In genomic region chr7:44971142-44971541, GRCm38 (mm10) we compare ENCODE assay signal across 10 mouse cellular contexts. TPM values are rescaled to one million over a fixed set of nuclear protein-coding genes. Genes with fewer than 3 reads are reported as not detected.
A peak's percentile ranks its signal among the peaks of the same experiment; 100 is the strongest.
DNase-seq lines count a peak whose midpoint lies in the region; ATAC-seq and TF ChIP-seq lines count a peak whose summit lies in the region.
"Had no signal": no experiment of that assay in that cellular context is flagged by ENCODE, and none has a peak within 500 bp of the region (broad histone marks: within the 10 kb centered on the region; RNA-seq: fewer than 3 reads in every experiment).

No protein-coding gene starts in this region.

- DNase-seq in lung, postnatal 36 days = no peak
- DNase-seq in limb, embryonic 14.5 days (ENCODE audit: low spot score) = no peak
- DNase-seq in adrenal gland, postnatal 36 days = no peak
- DNase-seq in layer of hippocampus, adult 9-11 months = no peak

- no peak for ATAC-seq in lung, embryonic 15.5 days (ENCODE audit: borderline replicate concordance, extremely low read depth, low FRiP score, low TSS enrichment)
- ATAC-seq in forebrain, embryonic 16.5 days = no peak
- no peak for ATAC-seq in limb, embryonic 14.5 days (ENCODE audit: low FRiP score, low read depth)
- ATAC-seq in stomach, embryonic 14.5 days (ENCODE audit: insufficient number of reproducible peaks, insufficient read depth, low FRiP score, low read depth) = no peak
- no peak for ATAC-seq in megakaryocyte-erythroid progenitor cell, adult 5-6 weeks (replicated peaks; ENCODE audit: low FRiP score, low TSS enrichment, poor library complexity, severe bottlenecking)

- peaks cover 3% of the 10 kb centered on the region; the same call in 1 of the 2 replicates for H3K36me3 ChIP-seq in lung, embryonic 15.5 days
- peaks cover 1% of the 10 kb centered on the region; the same call in 1 of the 2 replicates for H3K36me3 ChIP-seq in forebrain, embryonic 16.5 days (ENCODE audit: control insufficient read depth, insufficient read depth)
- peaks cover 27% of the 10 kb centered on the region for H3K36me3 ChIP-seq in limb, embryonic 14.5 days (ENCODE audit: control insufficient read depth, insufficient read depth, low read length)
- peaks cover 7% of the 10 kb centered on the region for H3K36me3 ChIP-seq in stomach, embryonic 14.5 days (ENCODE audit: control insufficient read depth, insufficient read depth, low read length)

- H3K27ac ChIP-seq in lung, embryonic 15.5 days = 0 out of 2 replicates have a peak overlapping the region, but pooled peaks have one; percentile 91
- H3K27ac ChIP-seq in forebrain, embryonic 16.5 days (ENCODE audit: low read length) = peak overlapping the region; percentile 86
- peak overlapping the region; percentile 65; the same call in 1 of the 2 replicates for H3K27ac ChIP-seq in limb, embryonic 14.5 days (replicated peaks; ENCODE audit: low read depth, low read length)
- no peak overlapping the region for H3K27ac ChIP-seq in stomach, embryonic 14.5 days (ENCODE audit: low read length)

- H3K9me3 ChIP-seq in lung, embryonic 15.5 days = no peaks in the 10 kb centered on the region
- H3K9me3 ChIP-seq in forebrain, embryonic 16.5 days (ENCODE audit: control insufficient read depth, low read length) = no peaks in the 10 kb centered on the region
- H3K9me3 ChIP-seq in limb, embryonic 14.5 days (ENCODE audit: control insufficient read depth, low read length) = no peaks in the 10 kb centered on the region
- no peaks in the 10 kb centered on the region for H3K9me3 ChIP-seq in stomach, embryonic 14.5 days (ENCODE audit: control insufficient read depth, low read depth, low read length)

- peak overlapping the region; percentile 76 for H3K4me2 ChIP-seq in lung, embryonic 15.5 days
- peak overlapping the region; percentile 87 for H3K4me2 ChIP-seq in forebrain, embryonic 16.5 days (ENCODE audit: low read length)
- H3K4me2 ChIP-seq in limb, embryonic 14.5 days (replicated peaks; ENCODE audit: low read depth, low read length, severe bottlenecking) = peak overlapping the region; percentile 59
- H3K4me2 ChIP-seq in stomach, embryonic 14.5 days (replicated peaks; ENCODE audit: low read depth, low read length) = peak overlapping the region; percentile 76

- H3K27me3 ChIP-seq in lung, embryonic 15.5 days = no peaks in the 10 kb centered on the region
- no peaks in the 10 kb centered on the region for H3K27me3 ChIP-seq in forebrain, embryonic 16.5 days (replicated peaks; ENCODE audit: control insufficient read depth, insufficient read depth, low read length)
- H3K27me3 ChIP-seq in limb, embryonic 14.5 days (ENCODE audit: control insufficient read depth, insufficient read depth, low read length) = no peaks in the 10 kb centered on the region
- H3K27me3 ChIP-seq in stomach, embryonic 14.5 days (ENCODE audit: control insufficient read depth, insufficient read depth, low read length) = no peaks in the 10 kb centered on the region

- peaks cover 15% of the 10 kb centered on the region for H3K4me1 ChIP-seq in lung, embryonic 15.5 days
- H3K4me1 ChIP-seq in forebrain, embryonic 16.5 days (replicated peaks; ENCODE audit: control insufficient read depth, insufficient read depth, low read length) = peaks cover 39% of the 10 kb centered on the region
- H3K4me1 ChIP-seq in limb, embryonic 14.5 days (ENCODE audit: control insufficient read depth, insufficient read depth, low read length) = peaks cover 14% of the 10 kb centered on the region; the same call in 1 of the 2 replicates
- H3K4me1 ChIP-seq in stomach, embryonic 14.5 days (ENCODE audit: control insufficient read depth, insufficient read depth, low read length) = peaks cover 11% of the 10 kb centered on the region

- TF ChIP-seq POLR2A in limb, embryonic 14.5 days (IDR thresholded peaks at IDR 0.05; ENCODE audit: borderline replicate concordance, extremely low read depth, insufficient read depth, insufficient read length) = no peak

- 53% methylated on average over 7 of the region's 7 CpGs for WGBS in lung, embryonic 15.5 days
- WGBS in forebrain, embryonic 16.5 days = 68% methylated on average over 7 of the region's 7 CpGs
- WGBS in limb, embryonic 14.5 days = 76% methylated on average over 7 of the region's 7 CpGs
- 62% methylated on average over 7 of the region's 7 CpGs for WGBS in stomach, embryonic 14.5 days

- 0 out of 2 replicates have a peak overlapping the region, but pooled peaks have one; percentile 44 for H3K9ac ChIP-seq in lung, embryonic 15.5 days
- peak overlapping the region; percentile 65 for H3K9ac ChIP-seq in forebrain, embryonic 16.5 days (replicated peaks; ENCODE audit: low read depth, low read length)
- H3K9ac ChIP-seq in limb, embryonic 14.5 days (ENCODE audit: low read depth, low read length, severe bottlenecking) = peak overlapping the region; percentile 57
- no peak overlapping the region for H3K9ac ChIP-seq in stomach, embryonic 14.5 days (replicated peaks; ENCODE audit: low read depth, low read length)

- peak overlapping the region; percentile 59 for H3K4me3 ChIP-seq in lung, embryonic 15.5 days
- H3K4me3 ChIP-seq in forebrain, embryonic 16.5 days (replicated peaks; ENCODE audit: low read length) = peak overlapping the region; percentile 63
- H3K4me3 ChIP-seq in limb, embryonic 14.5 days (replicated peaks; ENCODE audit: low read length) = peak overlapping the region; percentile 52
- H3K4me3 ChIP-seq in stomach, embryonic 14.5 days (ENCODE audit: low read depth, low read length) = peak overlapping the region; percentile 45

RNA-seq across cellular contexts. Expression of gene Cpt1c, which starts 3.5 kb away (rescaled TPM):
- 14.5 and 15.0 TPM in 2 replicates for polyA plus RNA-seq in lung, embryonic 15.5 days (2015; fragmentation: Nextera tagmentation; extraction: Ambion mirVana)
- 49.1 and 63.9 TPM in 2 replicates for polyA plus RNA-seq in forebrain, embryonic 16.5 days (2015; fragmentation: Nextera tagmentation; extraction: Ambion mirVana)
- 78.9 and 115 TPM in 2 replicates for polyA plus RNA-seq in limb, embryonic 14.5 days (2012; rRNA removed)
- polyA plus RNA-seq in limb, embryonic 14.5 days (2014; fragmentation: Nextera tagmentation; extraction: Ambion mirVana) = 26.3 and 33.6 TPM in 2 replicates
- polyA plus RNA-seq in stomach, embryonic 14.5 days (2014; fragmentation: Nextera tagmentation; extraction: Ambion mirVana) = 24.7 and 25.0 TPM in 2 replicates
- total RNA-seq in adrenal gland, postnatal 36 days (2021) = 10 to 100 TPM in 1 of 2 experiments, 1 to 10 TPM in 1; 8.6 to 10.7 TPM
- total RNA-seq in megakaryocyte-erythroid progenitor cell, adult 5-6 weeks (2014; fragmentation: Nextera tagmentation) = 4.1 and 11.5 TPM in 2 replicates
- 0.91 and 1.3 TPM in 2 replicates for total RNA-seq in megakaryocyte-erythroid progenitor cell, adult 5-6 weeks (2017)

RNA-seq across cellular contexts. Expression of gene Prmt1, which starts 15.2 kb away (rescaled TPM):
- polyA plus RNA-seq in lung, embryonic 15.5 days (2015; fragmentation: Nextera tagmentation; extraction: Ambion mirVana) = 545 and 586 TPM in 2 replicates
- polyA plus RNA-seq in forebrain, embryonic 16.5 days (2015; fragmentation: Nextera tagmentation; extraction: Ambion mirVana) = 646 and 707 TPM in 2 replicates
- 607 and 720 TPM in 2 replicates for polyA plus RNA-seq in limb, embryonic 14.5 days (2012; rRNA removed)
- polyA plus RNA-seq in limb, embryonic 14.5 days (2014; fragmentation: Nextera tagmentation; extraction: Ambion mirVana) = 166 and 187 TPM in 2 replicates
- 165 and 186 TPM in 2 replicates for polyA plus RNA-seq in stomach, embryonic 14.5 days (2014; fragmentation: Nextera tagmentation; extraction: Ambion mirVana)
- 100 to 1,000 TPM; 236 to 262 TPM for total RNA-seq in adrenal gland, postnatal 36 days (2021)
- total RNA-seq in megakaryocyte-erythroid progenitor cell, adult 5-6 weeks (2014; fragmentation: Nextera tagmentation) = 160 and 230 TPM in 2 replicates
- 132 and 171 TPM in 2 replicates for total RNA-seq in megakaryocyte-erythroid progenitor cell, adult 5-6 weeks (2017)

RNA-seq across cellular contexts. Expression of gene Irf3, which starts 26.3 kb away (rescaled TPM):
- polyA plus RNA-seq in lung, embryonic 15.5 days (2015; fragmentation: Nextera tagmentation; extraction: Ambion mirVana) = 88.1 and 92.6 TPM in 2 replicates
- 56.2 and 60.6 TPM in 2 replicates for polyA plus RNA-seq in forebrain, embryonic 16.5 days (2015; fragmentation: Nextera tagmentation; extraction: Ambion mirVana)
- polyA plus RNA-seq in limb, embryonic 14.5 days (2012; rRNA removed) = 142 and 168 TPM in 2 replicates
- 92.5 and 92.7 TPM in 2 replicates for polyA plus RNA-seq in limb, embryonic 14.5 days (2014; fragmentation: Nextera tagmentation; extraction: Ambion mirVana)
- 89.2 and 96.0 TPM in 2 replicates for polyA plus RNA-seq in stomach, embryonic 14.5 days (2014; fragmentation: Nextera tagmentation; extraction: Ambion mirVana)
- 100 to 1,000 TPM in 1 of 2 experiments, 10 to 100 TPM in 1; 90.4 to 123 TPM for total RNA-seq in adrenal gland, postnatal 36 days (2021)
- 80.4 and 150 TPM in 2 replicates for total RNA-seq in megakaryocyte-erythroid progenitor cell, adult 5-6 weeks (2014; fragmentation: Nextera tagmentation)
- 84.3 and 104 TPM in 2 replicates for total RNA-seq in megakaryocyte-erythroid progenitor cell, adult 5-6 weeks (2017)

RNA-seq across cellular contexts. Expression of gene Bcl2l12, which starts 27.4 kb away (rescaled TPM):
- polyA plus RNA-seq in lung, embryonic 15.5 days (2015; fragmentation: Nextera tagmentation; extraction: Ambion mirVana) = 66.3 and 66.7 TPM in 2 replicates
- 15.3 and 16.0 TPM in 2 replicates for polyA plus RNA-seq in forebrain, embryonic 16.5 days (2015; fragmentation: Nextera tagmentation; extraction: Ambion mirVana)
- polyA plus RNA-seq in limb, embryonic 14.5 days (2012; rRNA removed) = 81.3 and 104 TPM in 2 replicates
- polyA plus RNA-seq in limb, embryonic 14.5 days (2014; fragmentation: Nextera tagmentation; extraction: Ambion mirVana) = 54.9 and 62.9 TPM in 2 replicates
- polyA plus RNA-seq in stomach, embryonic 14.5 days (2014; fragmentation: Nextera tagmentation; extraction: Ambion mirVana) = 60.6 and 62.9 TPM in 2 replicates
- 10 to 100 TPM; 16.5 to 17.4 TPM for total RNA-seq in adrenal gland, postnatal 36 days (2021)
- total RNA-seq in megakaryocyte-erythroid progenitor cell, adult 5-6 weeks (2014; fragmentation: Nextera tagmentation) = 37.2 and 42.7 TPM in 2 replicates
- 15.5 and 25.6 TPM in 2 replicates for total RNA-seq in megakaryocyte-erythroid progenitor cell, adult 5-6 weeks (2017)

RNA-seq across cellular contexts. Expression of gene Tsks, which starts 28.1 kb away (rescaled TPM):
- polyA plus RNA-seq in lung, embryonic 15.5 days (2015; fragmentation: Nextera tagmentation; extraction: Ambion mirVana) = 0.09 and 0.15 TPM in 2 replicates
- polyA plus RNA-seq in forebrain, embryonic 16.5 days (2015; fragmentation: Nextera tagmentation; extraction: Ambion mirVana) = 0.15 TPM in 1 of 2 replicates, not detected in the other
- 0.05 TPM in 1 of 2 replicates, not detected in the other for polyA plus RNA-seq in limb, embryonic 14.5 days (2012; rRNA removed)
- polyA plus RNA-seq in limb, embryonic 14.5 days (2014; fragmentation: Nextera tagmentation; extraction: Ambion mirVana) = 0.14 TPM in 1 of 2 replicates, not detected in the other
- polyA plus RNA-seq in stomach, embryonic 14.5 days (2014; fragmentation: Nextera tagmentation; extraction: Ambion mirVana) = 0.17 TPM in 2 replicates
- not detected for total RNA-seq in adrenal gland, postnatal 36 days (2021)
- not detected in 2 replicates for total RNA-seq in megakaryocyte-erythroid progenitor cell, adult 5-6 weeks (2014; fragmentation: Nextera tagmentation)
- total RNA-seq in megakaryocyte-erythroid progenitor cell, adult 5-6 weeks (2017) = not detected in 2 replicates
- total RNA-seq: gastrocnemius, adult 8-10 months had no signal
- polyA plus RNA-seq: small intestine, adult 2 months had no signal
